Mouse (Mus musculus) kidney, adult 2 months (tissue): ENCODE data around the gene Gm5475.

Source experiments
- CTCF ChIP-seq: fragments of 200-500 bp; conservative IDR thresholded peaks from 2 replicates; pipeline ENCODE4 v1.5.1; 2011; ENCODE audit warnings: low read depth, mild to moderate bottlenecking, control low read depth, low read length, moderate library complexity, mixed read lengths; ENCODE audit not compliant: insufficient read depth, insufficient read length
- POLR2A ChIP-seq: fragments of 200-500 bp; IDR thresholded peaks from one replicate; pipeline ENCODE4 v1.6.1; 2011; ENCODE audit warnings: low read depth, low read length, control low read depth

DNA sequence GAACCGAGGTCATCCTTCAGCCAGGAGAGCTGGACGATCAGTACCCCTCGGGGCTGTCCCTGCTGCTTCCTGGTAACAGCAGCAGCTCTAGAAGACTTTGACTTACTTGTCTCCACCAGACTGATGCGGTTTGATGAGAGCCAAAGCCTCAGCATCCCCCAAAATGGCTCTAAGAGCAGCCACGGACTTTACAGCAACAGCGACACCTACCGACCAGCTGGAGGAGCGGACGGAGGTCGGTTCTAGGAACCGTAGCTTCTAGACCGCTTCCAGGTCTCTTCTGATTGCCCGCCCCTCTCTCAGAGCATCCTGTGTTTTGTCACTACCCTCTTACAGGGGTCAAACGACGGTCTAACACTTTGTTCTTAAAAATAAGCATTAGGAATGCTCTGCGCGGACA, 35.4 kb downstream of the Gm5475 start:
- peak; percentile 95 for TF ChIP-seq CTCF
- no peak for TF ChIP-seq POLR2A
